Mouse (Mus musculus) hindbrain, embryonic 14.5 days (tissue): ENCODE measurements around the gene Atp5f1. TPM values are rescaled to one million over a fixed set of nuclear protein-coding genes. Genes with fewer than 3 reads are reported as not detected.
"Not testable (repeated sequence)": the region's sequence is repeated elsewhere in the genome, so short reads cannot be mapped to it uniquely, and the experiment has no call there.

Experiments used
- ATAC-seq: fragments of 200-750 bp; cut with Nextera tagmentation; 2 replicates; pipeline ENCODE4 v1.8.0; 2017; ENCODE audit warnings: moderate number of reproducible peaks, mild to moderate bottlenecking, moderate TSS enrichment, moderate library complexity; ENCODE audit not compliant: low FRiP score
- DNase-seq: peaks from one replicate; pipeline ENCODE4 v3.0.0-alpha.2; 2015; ENCODE audit warnings: low spot score
- H3K27ac ChIP-seq: fragments of 300-500 bp; sonication (generic); 2 replicates; pipeline ENCODE4 v1.5.1; 2014; ENCODE audit warnings: mild to moderate bottlenecking, moderate library complexity
- H3K27me3 ChIP-seq: fragments of 300-500 bp; sonication (generic); 2 replicates; pipeline ENCODE4 v1.6.1; 2014; ENCODE audit warnings: mild to moderate bottlenecking, low read length, mixed read lengths; ENCODE audit not compliant: control insufficient read depth, insufficient read depth
- H3K36me3 ChIP-seq: fragments of 300-500 bp; sonication (generic); replicated peaks from 2 replicates; pipeline ENCODE4 v1.6.1; 2014; ENCODE audit not compliant: control insufficient read depth, insufficient read depth
- H3K4me1 ChIP-seq: fragments of 300-500 bp; sonication (generic); replicated peaks from 2 replicates; pipeline ENCODE4 v1.6.1; 2014; ENCODE audit warnings: antibody characterized with exemption, low read length, mixed read lengths; ENCODE audit not compliant: control insufficient read depth, insufficient read depth
- H3K4me2 ChIP-seq: fragments of 300-500 bp; sonication (generic); replicated peaks from 2 replicates; pipeline ENCODE4 v1.6.1; 2014; ENCODE audit warnings: mild to moderate bottlenecking, moderate library complexity
- H3K4me3 ChIP-seq: fragments of 300-500 bp; sonication (generic); replicated peaks from 2 replicates; pipeline ENCODE4 v1.5.1; 2014; ENCODE audit warnings: mild to moderate bottlenecking, low read length
- H3K9ac ChIP-seq: fragments of 300-500 bp; sonication (generic); 2 replicates; pipeline ENCODE4 v1.6.1; 2014
- H3K9me3 ChIP-seq: fragments of 300-500 bp; sonication (generic); 2 replicates; pipeline ENCODE4 v1.6.1; 2016; ENCODE audit warnings: low read length; ENCODE audit not compliant: control insufficient read depth
- WGBS: fragments of 180-500 bp; shearing (Covaris S2); extraction: QIAGEN DNeasy Blood & Tissue Kit; methylation state at CpG from one replicate; pipeline ENCODE4 v1.1.7; 2014; 5-methylcytosine and 5-hydroxymethylcytosine counted together
- polyA plus RNA-seq: library from polyadenylated mRNA; unstranded; fragments of >200 nt; fragmentation: Nextera tagmentation; extraction: Ambion mirVana; gene quantifications from 2 replicates; pipeline ENCODE4 v1.2.1, GENCODE M21; 2014

Gene Atp5f1
- polyA plus RNA-seq, 1 experiment from 2014 or later, result 604 TPM

- Histone ChIP-seq H3K27ac (no peak overlapping the region), H3K4me2 (no peak overlapping the region), H3K4me1 (no peaks in the 10 kb centered on the region), H3K9ac (no peak overlapping the region), H3K4me3 (no peak overlapping the region), H3K36me3 (no peaks in the 10 kb centered on the region), H3K27me3 (no peaks in the 10 kb centered on the region), H3K9me3 (no peaks in the 10 kb centered on the region)
- 82% methylated on average over 2 of the region's 2 CpGs for WGBS
- no peak for ATAC-seq
- DNase-seq, result no peak
These were observed 37.9 kb downstream of the Atp5f1 start for GRCm38 (mm10) chr3:105921959-105922358.

GRCm38 (mm10) chr3:105920743-105921142, 39.2 kb downstream of the Atp5f1 start:
- H3K27ac ChIP-seq, H3K4me1 ChIP-seq, H3K9me3 ChIP-seq, H3K27me3 ChIP-seq, ATAC-seq, DNase-seq, H3K4me3 ChIP-seq, H3K36me3 ChIP-seq, H3K9ac ChIP-seq, H3K4me2 ChIP-seq: not testable (repeated sequence)

GRCm38 (mm10) chr3:105918355-105918745, 41.5 kb downstream of the Atp5f1 start:
- H3K4me2 ChIP-seq, result no peak overlapping the region
- no peak overlapping the region for H3K9ac ChIP-seq
- ATAC-seq (no peak), DNase-seq (no peak)
- no peaks in the 10 kb centered on the region for H3K9me3 ChIP-seq
- H3K4me3 ChIP-seq, result no peak overlapping the region
- H3K27ac ChIP-seq, result no peak overlapping the region
- H3K36me3 ChIP-seq, result no peaks in the 10 kb centered on the region
- no peaks in the 10 kb centered on the region for H3K4me1 ChIP-seq
- no peaks in the 10 kb centered on the region for H3K27me3 ChIP-seq
- WGBS, result 74% methylated on average over 3 of the region's 3 CpGs

- Histone ChIP-seq H3K4me1 (no peaks in the 10 kb centered on the region), H3K9me3 (no peaks in the 10 kb centered on the region), H3K27me3 (no peaks in the 10 kb centered on the region), H3K4me3 (no peak overlapping the region), H3K36me3 (no peaks in the 10 kb centered on the region), H3K27ac (no peak overlapping the region), H3K4me2 (no peak overlapping the region), H3K9ac (no peak overlapping the region)
- ATAC-seq (no peak), DNase-seq (no peak)
- 74% methylated on average over 10 of the region's 10 CpGs for WGBS
These were observed 42.1 kb downstream of the Atp5f1 start for GRCm38 (mm10) chr3:105917656-105918354.

- not testable (repeated sequence) for H3K4me3 ChIP-seq, H3K4me1 ChIP-seq, DNase-seq, H3K36me3 ChIP-seq, ATAC-seq, H3K9ac ChIP-seq, H3K27me3 ChIP-seq, H3K9me3 ChIP-seq, H3K27ac ChIP-seq, H3K4me2 ChIP-seq
These were observed 43.4 kb downstream of the Atp5f1 start for GRCm38 (mm10) chr3:105916455-105916854.

- Histone ChIP-seq H3K27ac (no peak overlapping the region), H3K4me3 (no peak overlapping the region), H3K4me2 (no peak overlapping the region), H3K4me1 (no peaks in the 10 kb centered on the region), H3K9me3 (no peaks in the 10 kb centered on the region), H3K27me3 (no peaks in the 10 kb centered on the region), H3K9ac (no peak overlapping the region), H3K36me3 (no peaks in the 10 kb centered on the region)
- WGBS, result 50% methylated on average over 1 of the region's 1 CpGs
- no peak for ATAC-seq
- DNase-seq, result no peak
These were observed 44.6 kb downstream of the Atp5f1 start for GRCm38 (mm10) chr3:105915281-105915680.

GRCm38 (mm10) chr3:105913839-105914681, 45.8 kb downstream of the Atp5f1 start:
- Histone ChIP-seq H3K36me3 (no peaks in the 10 kb centered on the region), H3K27ac (no peak overlapping the region), H3K4me2 (no peak overlapping the region), H3K4me1 (no peaks in the 10 kb centered on the region), H3K4me3 (no peak overlapping the region), H3K9me3 (no peaks in the 10 kb centered on the region), H3K27me3 (no peaks in the 10 kb centered on the region), H3K9ac (no peak overlapping the region)
- 83% methylated on average over 10 of the region's 10 CpGs for WGBS
- no peak for ATAC-seq
- DNase-seq, result no peak

GRCm38 (mm10) chr3:105912097-105912880, 47.6 kb downstream of the Atp5f1 start:
- 85% methylated on average over 9 of the region's 9 CpGs for WGBS

GRCm38 (mm10) chr3:105910519-105911190, 49.2 kb downstream of the Atp5f1 start:
- no peaks in the 10 kb centered on the region for H3K9me3 ChIP-seq
- no peak overlapping the region for H3K4me2 ChIP-seq
- ATAC-seq (no peak), DNase-seq (no peak)
- H3K36me3 ChIP-seq, result no peaks in the 10 kb centered on the region
- no peak overlapping the region for H3K4me3 ChIP-seq
- 85% methylated on average over 11 of the region's 11 CpGs for WGBS
- no peaks in the 10 kb centered on the region for H3K4me1 ChIP-seq
- no peak overlapping the region for H3K27ac ChIP-seq
- no peaks in the 10 kb centered on the region for H3K27me3 ChIP-seq
- no peak overlapping the region for H3K9ac ChIP-seq

More at GRCm38 (mm10) chr3:105912097-105912880, 47.6 kb downstream of the Atp5f1 start:
- H3K4me3 ChIP-seq, result no peak overlapping the region
- H3K4me2 ChIP-seq, result no peak overlapping the region
- H3K9me3 ChIP-seq, result no peaks in the 10 kb centered on the region
- no peak overlapping the region for H3K9ac ChIP-seq
- H3K36me3 ChIP-seq, result no peaks in the 10 kb centered on the region
- H3K27me3 ChIP-seq, result no peaks in the 10 kb centered on the region
- H3K4me1 ChIP-seq, result no peaks in the 10 kb centered on the region
- H3K27ac ChIP-seq, result no peak overlapping the region
- DNase-seq (no peak), ATAC-seq (no peak)
